Mouse (Mus musculus) heart, adult 2 months (tissue): ENCODE results near the gene Tmem132b.

Experiments used
- CTCF ChIP-seq: fragments of 200-600 bp; IDR thresholded peaks from 2 replicates; pipeline ENCODE4 v1.8.1; 2022; ENCODE audit warnings: antibody characterized with exemption, mild to moderate bottlenecking, moderate library complexity
- POLR2A ChIP-seq: fragments of 200-500 bp; IDR thresholded peaks from 2 replicates; pipeline ENCODE4 v1.6.1; 2011; ENCODE audit warnings: mild to moderate bottlenecking, low read depth, low read length, control low read depth; ENCODE audit not compliant: insufficient read depth

DNA sequence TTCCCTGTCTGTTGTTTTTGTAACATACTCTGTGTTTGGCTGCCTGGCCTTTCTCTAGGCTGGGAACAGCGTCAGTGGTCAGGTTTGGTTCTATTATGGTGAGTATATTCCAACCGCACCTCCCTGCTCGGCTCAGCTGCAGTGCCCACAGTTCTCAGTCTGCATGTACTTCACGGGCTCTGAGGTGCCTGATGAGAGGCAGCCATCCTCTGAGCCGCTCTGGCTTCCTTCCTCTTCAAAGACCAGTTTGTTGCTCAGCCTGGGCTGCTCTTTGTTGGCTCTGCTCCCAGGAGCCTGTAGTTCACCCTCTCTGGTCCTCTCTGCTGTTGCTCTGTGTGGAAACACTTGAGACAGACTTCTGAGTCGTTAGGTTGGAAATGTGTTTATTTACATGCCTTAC lies 151.9 kb downstream of the Tmem132b start:
- no peak for TF ChIP-seq CTCF
- no peak for TF ChIP-seq POLR2A
